Mouse (Mus musculus): ENCODE measurements around the gene AI661453.

GRCm38 (mm10) chr17:47428831-47429304, 7.5 kb upstream of the AI661453 start:
- TF ChIP-seq CTCF (conservative IDR thresholded peaks at IDR 0.05; ENCODE audit: low read length) (no peak), POU5F1 (IDR thresholded peaks at IDR 0.05; ENCODE audit: borderline replicate concordance, low read length) (no peak), NANOG (IDR thresholded peaks at IDR 0.05; ENCODE audit: borderline replicate concordance, low read length) (no peak)
